Mouse (Mus musculus) liver, adult 2 months (tissue): ENCODE data around the gene Gm28372. TPM values are rescaled to one million over a fixed set of nuclear protein-coding genes. Genes with fewer than 3 reads are reported as not detected.

Experiments
- DNase-seq: peaks from one replicate; pipeline ENCODE4 v3.0.0-alpha.2; 2011; ENCODE audit warnings: low read depth, low spot score; ENCODE audit errors: extremely low read depth
- H3K27ac ChIP-seq: fragments of 200-500 bp; replicated peaks from 2 replicates; pipeline ENCODE4 v1.5.1; 2012; ENCODE audit warnings: low read depth, mild to moderate bottlenecking, control low read depth, inconsistent platforms, low read length; ENCODE audit not compliant: insufficient read depth
- H3K27me3 ChIP-seq: fragments of 200-500 bp; 2 replicates; pipeline ENCODE4 v1.6.1; 2012; ENCODE audit warnings: mild to moderate bottlenecking, moderate library complexity, low read length, inconsistent platforms; ENCODE audit not compliant: control insufficient read depth, insufficient read depth
- H3K36me3 ChIP-seq: fragments of 200-500 bp; 2 replicates; pipeline ENCODE4 v1.6.1; 2012; ENCODE audit warnings: low read length, inconsistent platforms; ENCODE audit not compliant: control insufficient read depth, insufficient read depth
- H3K4me1 ChIP-seq: fragments of 200-500 bp; 2 replicates; pipeline ENCODE4 v1.6.1; 2011; ENCODE audit warnings: low read length; ENCODE audit not compliant: control insufficient read depth, insufficient read depth
- H3K4me3 ChIP-seq: fragments of 200-500 bp; 2 replicates; pipeline ENCODE4 v1.5.1; 2011; ENCODE audit warnings: low read depth, mild to moderate bottlenecking, control low read depth, low read length, moderate library complexity; ENCODE audit not compliant: insufficient read depth
- H3K79me2 ChIP-seq: fragments of 200-500 bp; 2 replicates; pipeline ENCODE4 v1.6.1; 2012; ENCODE audit warnings: inconsistent platforms, mild to moderate bottlenecking, low read length, moderate library complexity; ENCODE audit not compliant: control insufficient read depth, insufficient read depth
- H3K9ac ChIP-seq: fragments of 200-500 bp; 2 replicates; pipeline ENCODE4 v1.6.1; 2012; ENCODE audit warnings: low read depth, mild to moderate bottlenecking, control low read depth, inconsistent platforms, low read length
- CTCF ChIP-seq: fragments of 200-500 bp; IDR thresholded peaks from 2 replicates; pipeline ENCODE4 v1.5.1; 2011; ENCODE audit warnings: low read depth, low read length, control low read depth
- POLR2A ChIP-seq: fragments of 200-500 bp; IDR thresholded peaks from 2 replicates; pipeline ENCODE4 v1.6.1; 2011; ENCODE audit warnings: low read length, control low read depth; ENCODE audit not compliant: insufficient read depth; ENCODE audit errors: extremely low read depth
- WGBS: fragments of 180-500 bp; shearing (Covaris S2); methylation state at CpG from one replicate; pipeline ENCODE4 v1.1.7; 2018; 5-methylcytosine and 5-hydroxymethylcytosine counted together
- polyA plus RNA-seq: library from polyadenylated mRNA; depleted of rRNA; stranded (reverse); fragments of >200 nt; gene quantifications from 2 replicates; pipeline ENCODE4 v1.2.3, GENCODE M21; 2012
- total RNA-seq: library from RNA; depleted of rRNA; stranded (reverse); fragments of >200 nt; gene quantifications from 2 replicates; pipeline ENCODE4 v1.2.3, GENCODE M21; 2014

The Gm28372 gene
- total and polyA plus RNA-seq, 2 experiments, result not detected

GRCm38 (mm10) chr2:130430484-130430883, 25.4 kb downstream of the Gm28372 start:
- Histone ChIP-seq H3K79me2 (peaks cover 8% of the 10 kb centered on the region; the same call in 1 of the 2 replicates), H3K9ac (no peak overlapping the region), H3K4me3 (no peak overlapping the region), H3K4me1 (no peaks in the 10 kb centered on the region), H3K27me3 (no peaks in the 10 kb centered on the region), H3K27ac (no peak overlapping the region), H3K36me3 (no peaks in the 10 kb centered on the region)
- no peak for DNase-seq
- TF ChIP-seq POLR2A (no peak), CTCF (no peak)
- WGBS, result 72% methylated on average over 3 of the region's 3 CpGs

GRCm38 (mm10) chr2:130432157-130432556, 27.1 kb downstream of the Gm28372 start:
- no peak for TF ChIP-seq CTCF
- TF ChIP-seq POLR2A, result no peak
- no peaks in the 10 kb centered on the region for H3K4me1 ChIP-seq
- H3K9ac ChIP-seq, result no peak overlapping the region
- H3K36me3 ChIP-seq, result no peaks in the 10 kb centered on the region
- peaks cover 5% of the 10 kb centered on the region; the same call in 1 of the 2 replicates for H3K79me2 ChIP-seq
- H3K4me3 ChIP-seq, result no peak overlapping the region
- 91% methylated on average over 3 of the region's 3 CpGs for WGBS
- DNase-seq, result no peak
- no peaks in the 10 kb centered on the region for H3K27me3 ChIP-seq
- H3K27ac ChIP-seq, result no peak overlapping the region

GRCm38 (mm10) chr2:130433152-130433551, 28.1 kb downstream of the Gm28372 start:
- no peaks in the 10 kb centered on the region for H3K4me1 ChIP-seq
- TF ChIP-seq POLR2A (no peak), CTCF (peak; percentile 50)
- 23% methylated on average over 4 of the region's 4 CpGs for WGBS
- H3K9ac ChIP-seq, result no peak overlapping the region
- H3K4me3 ChIP-seq, result no peak overlapping the region
- no peaks in the 10 kb centered on the region for H3K27me3 ChIP-seq
- H3K36me3 ChIP-seq, result no peaks in the 10 kb centered on the region
- peaks cover 5% of the 10 kb centered on the region; the same call in 1 of the 2 replicates for H3K79me2 ChIP-seq
- no peak overlapping the region for H3K27ac ChIP-seq
- DNase-seq, result peak; percentile 44

GRCm38 (mm10) chr2:130436769-130437168, 31.7 kb downstream of the Gm28372 start:
- 96% methylated on average over 1 of the region's 1 CpGs for WGBS
- Histone ChIP-seq H3K36me3 (peaks cover 8% of the 10 kb centered on the region; the same call in 1 of the 2 replicates), H3K79me2 (peaks cover 5% of the 10 kb centered on the region; the same call in 1 of the 2 replicates), H3K4me3 (no peak overlapping the region), H3K9ac (no peak overlapping the region), H3K27ac (no peak overlapping the region), H3K4me1 (no peaks in the 10 kb centered on the region), H3K27me3 (no peaks in the 10 kb centered on the region)
- TF ChIP-seq POLR2A (no peak), CTCF (no peak)
- no peak for DNase-seq

- Histone ChIP-seq H3K27ac (no peak overlapping the region), H3K4me3 (no peak overlapping the region), H3K9ac (no peak overlapping the region), H3K36me3 (peaks cover 18% of the 10 kb centered on the region; the same call in 1 of the 2 replicates), H3K79me2 (no peaks in the 10 kb centered on the region; the same call in 1 of the 2 replicates), H3K4me1 (no peaks in the 10 kb centered on the region), H3K27me3 (no peaks in the 10 kb centered on the region)
- DNase-seq, result no peak
- WGBS, result 91% methylated on average over 3 of the region's 3 CpGs
- TF ChIP-seq POLR2A, result no peak
- no peak for TF ChIP-seq CTCF
Observed at GRCm38 (mm10) chr2:130438861-130439260, 33.8 kb downstream of the Gm28372 start.

GRCm38 (mm10) chr2:130439840-130440480, 34.9 kb downstream of the Gm28372 start:
- WGBS, result over 99% methylated on average over 4 of the region's 4 CpGs
- Histone ChIP-seq H3K36me3 (peaks cover 20% of the 10 kb centered on the region; the same call in 1 of the 2 replicates), H3K9ac (no peak overlapping the region), H3K27ac (no peak overlapping the region), H3K4me3 (no peak overlapping the region), H3K4me1 (no peaks in the 10 kb centered on the region), H3K79me2 (no peaks in the 10 kb centered on the region), H3K27me3 (no peaks in the 10 kb centered on the region)
- TF ChIP-seq CTCF (no peak), POLR2A (no peak)
- DNase-seq, result no peak
